Mouse (Mus musculus) neural tube, embryonic 11.5 days (tissue): Measurements from ENCODE around the gene Cdk10. TPM values are rescaled to one million over a fixed set of nuclear protein-coding genes. Genes with fewer than 3 reads are reported as not detected.
"Not testable (repeated sequence)": the region's sequence is repeated elsewhere in the genome, so short reads cannot be mapped to it uniquely, and the experiment has no call there.

Experiments used
- ATAC-seq: fragments of 200-750 bp; cut with Nextera tagmentation; 2 replicates; pipeline ENCODE4 v1.8.0; 2017; ENCODE audit warnings: moderate number of reproducible peaks, mild to moderate bottlenecking, moderate TSS enrichment, moderate library complexity; ENCODE audit not compliant: insufficient read depth, low FRiP score, low TSS enrichment
- DNase-seq: peaks from one replicate; pipeline ENCODE4 v3.0.0-alpha.2; 2015; ENCODE audit warnings: low spot score
- H3K27ac ChIP-seq: fragments of 300-500 bp; sonication (generic); 2 replicates; pipeline ENCODE4 v1.5.1; 2014; ENCODE audit warnings: low read depth, mild to moderate bottlenecking, low read length
- H3K27me3 ChIP-seq: fragments of 300-500 bp; sonication (generic); 2 replicates; pipeline ENCODE4 v1.6.1; 2014; ENCODE audit warnings: mild to moderate bottlenecking, low read length, mixed read lengths; ENCODE audit not compliant: control insufficient read depth, insufficient read depth
- H3K36me3 ChIP-seq: fragments of 300-500 bp; sonication (generic); 2 replicates; pipeline ENCODE4 v1.6.1; 2014; ENCODE audit warnings: mild to moderate bottlenecking, low read length, moderate library complexity, mixed read lengths; ENCODE audit not compliant: control insufficient read depth, insufficient read depth
- H3K4me1 ChIP-seq: fragments of 300-500 bp; sonication (generic); 2 replicates; pipeline ENCODE4 v1.6.1; 2014; ENCODE audit warnings: low read length, mixed read lengths; ENCODE audit not compliant: control insufficient read depth, insufficient read depth
- H3K4me2 ChIP-seq: fragments of 300-500 bp; sonication (generic); 2 replicates; pipeline ENCODE4 v1.6.1; 2014; ENCODE audit warnings: low read depth, mild to moderate bottlenecking, moderate library complexity
- H3K4me3 ChIP-seq: fragments of 300-500 bp; sonication (generic); 2 replicates; pipeline ENCODE4 v1.5.1; 2014; ENCODE audit warnings: low read depth, low read length
- H3K9ac ChIP-seq: fragments of 300-500 bp; sonication (generic); 2 replicates; pipeline ENCODE4 v1.6.1; 2014; ENCODE audit warnings: mild to moderate bottlenecking, low read length
- H3K9me3 ChIP-seq: fragments of 300-500 bp; sonication (generic); 2 replicates; pipeline ENCODE4 v1.6.1; 2016; ENCODE audit warnings: low read length; ENCODE audit not compliant: control insufficient read depth
- WGBS: fragments of 180-500 bp; shearing (Covaris S2); extraction: QIAGEN DNeasy Blood & Tissue Kit; methylation state at CpG from one replicate; pipeline ENCODE4 v1.1.7; 2014; 5-methylcytosine and 5-hydroxymethylcytosine counted together
- polyA plus RNA-seq: library from polyadenylated mRNA; unstranded; fragments of >200 nt; fragmentation: Nextera tagmentation; extraction: Ambion mirVana; gene quantifications from 2 replicates; pipeline ENCODE4 v1.2.1, GENCODE M21; 2014

The Cdk10 gene
- polyA plus RNA-seq, 1 experiment from 2014 or later, result 35.5 TPM

- Histone ChIP-seq H3K36me3 (peaks cover 21% of the 10 kb centered on the region), H3K9me3 (no peaks in the 10 kb centered on the region), H3K27ac (no peak overlapping the region), H3K4me3 (no peak overlapping the region), H3K4me1 (peaks cover 18% of the 10 kb centered on the region), H3K27me3 (no peaks in the 10 kb centered on the region), H3K4me2 (no peak overlapping the region), H3K9ac (no peak overlapping the region)
- WGBS, result 94% methylated on average over 5 of the region's 5 CpGs
- no peak for DNase-seq
- ATAC-seq, result no peak
Measured at GRCm38 (mm10) chr8:123250940-123251339, 26.3 kb downstream of the Cdk10 start.

- DNase-seq (no peak), ATAC-seq (no peak)
- H3K4me2 ChIP-seq, result peak overlapping the region; percentile 93
- peaks cover 10% of the 10 kb centered on the region for H3K36me3 ChIP-seq
- H3K9ac ChIP-seq, result no peak overlapping the region
- H3K4me1 ChIP-seq, result peaks cover 18% of the 10 kb centered on the region
- 67% methylated on average over 4 of the region's 4 CpGs for WGBS
- H3K4me3 ChIP-seq, result peak overlapping the region; percentile 98
- H3K27ac ChIP-seq, result no peak overlapping the region
- no peaks in the 10 kb centered on the region for H3K9me3 ChIP-seq
- no peaks in the 10 kb centered on the region for H3K27me3 ChIP-seq
Measured at GRCm38 (mm10) chr8:123252925-123253324, 28.3 kb downstream of the Cdk10 start.

GRCm38 (mm10) chr8:123253451-123254098 lies 28.9 kb downstream of the Cdk10 start:
- peak overlapping the region; percentile 58 for H3K27ac ChIP-seq
- WGBS, result under 1% methylated on average over 38 of the region's 40 CpGs
- H3K36me3 ChIP-seq, result peaks cover 8% of the 10 kb centered on the region
- peaks cover 18% of the 10 kb centered on the region for H3K4me1 ChIP-seq
- H3K27me3 ChIP-seq, result no peaks in the 10 kb centered on the region
- H3K4me3 ChIP-seq, result peak overlapping the region; percentile 98
- H3K9me3 ChIP-seq, result no peaks in the 10 kb centered on the region
- no peak for DNase-seq
- H3K4me2 ChIP-seq, result peak overlapping the region; percentile 93
- peak; percentile 58 for ATAC-seq
- peak overlapping the region; percentile 87 for H3K9ac ChIP-seq

GRCm38 (mm10) chr8:123254099-123254885 lies 29.6 kb downstream of the Cdk10 start, which contains the start of the genes Zfp276 and Vps9d1:
TSS of gene Zfp276 (plus strand) at chr8:123254195.
TSS of gene Vps9d1 (minus strand) at chr8:123254348.
- H3K36me3 ChIP-seq, result peaks cover 8% of the 10 kb centered on the region
- DNase-seq (peak; percentile 89), ATAC-seq (peak; percentile 89)
- peaks cover 18% of the 10 kb centered on the region for H3K4me1 ChIP-seq
- H3K4me2 ChIP-seq, result peak within 1 kb of the TSS; percentile 93
- H3K27ac ChIP-seq, result peak within 1 kb of the TSS; percentile 58
- H3K9ac ChIP-seq, result peak within 1 kb of the TSS; percentile 87
- H3K9me3 ChIP-seq, result no peaks in the 10 kb centered on the region
- H3K27me3 ChIP-seq, result no peaks in the 10 kb centered on the region
- peak within 1 kb of the TSS; percentile 98 for H3K4me3 ChIP-seq
- under 1% methylated on average over 86 of the region's 99 CpGs for WGBS

GRCm38 (mm10) chr8:123255170-123255569 lies 30.5 kb downstream of the Cdk10 start:
- no peaks in the 10 kb centered on the region for H3K27me3 ChIP-seq
- peak overlapping the region; percentile 98 for H3K4me3 ChIP-seq
- peaks cover 18% of the 10 kb centered on the region for H3K4me1 ChIP-seq
- 73% methylated on average over 6 of the region's 6 CpGs for WGBS
- DNase-seq (no peak), ATAC-seq (no peak)
- no peak overlapping the region for H3K27ac ChIP-seq
- H3K4me2 ChIP-seq, result peak overlapping the region; percentile 93
- no peaks in the 10 kb centered on the region for H3K9me3 ChIP-seq
- peaks cover 10% of the 10 kb centered on the region for H3K36me3 ChIP-seq
- peak overlapping the region; percentile 87; the same call in 1 of the 2 replicates for H3K9ac ChIP-seq

- no peaks in the 10 kb centered on the region for H3K9me3 ChIP-seq
- no peak overlapping the region for H3K4me2 ChIP-seq
- H3K36me3 ChIP-seq, result peaks cover 7% of the 10 kb centered on the region
- 90% methylated on average over 3 of the region's 3 CpGs for WGBS
- ATAC-seq (no peak), DNase-seq (no peak)
- no peak overlapping the region for H3K4me3 ChIP-seq
- H3K9ac ChIP-seq, result no peak overlapping the region
- H3K4me1 ChIP-seq, result peaks cover 18% of the 10 kb centered on the region
- H3K27me3 ChIP-seq, result no peaks in the 10 kb centered on the region
- H3K27ac ChIP-seq, result no peak overlapping the region
Measured at GRCm38 (mm10) chr8:123257114-123257513, 32.5 kb downstream of the Cdk10 start.

- H3K4me1 ChIP-seq, result peaks cover 18% of the 10 kb centered on the region
- H3K9ac ChIP-seq, H3K9me3 ChIP-seq, H3K27me3 ChIP-seq, H3K4me3 ChIP-seq, DNase-seq, H3K36me3 ChIP-seq, ATAC-seq, H3K27ac ChIP-seq, H3K4me2 ChIP-seq: not testable (repeated sequence)
- WGBS, result 87% methylated on average over 8 of the region's 8 CpGs
Measured at GRCm38 (mm10) chr8:123257593-123257992, 33.0 kb downstream of the Cdk10 start.

GRCm38 (mm10) chr8:123267926-123268656 lies 43.4 kb downstream of the Cdk10 start:
- H3K27me3 ChIP-seq, result no peaks in the 10 kb centered on the region
- DNase-seq (peak; percentile 51), ATAC-seq (no peak; the same call in 1 of the 2 replicates)
- H3K4me2 ChIP-seq, result no peak overlapping the region
- H3K4me1 ChIP-seq, result no peaks in the 10 kb centered on the region
- peaks cover 10% of the 10 kb centered on the region for H3K36me3 ChIP-seq
- 72% methylated on average over 14 of the region's 14 CpGs for WGBS
- H3K27ac ChIP-seq, result peak overlapping the region; percentile 64; the same call in 1 of the 2 replicates
- no peak overlapping the region for H3K9ac ChIP-seq
- no peaks in the 10 kb centered on the region for H3K9me3 ChIP-seq
- H3K4me3 ChIP-seq, result no peak overlapping the region
